Mouse (Mus musculus) bone marrow, adult 2 months (tissue): ENCODE data around the gene Zbtb2.

Experiments used
- CTCF ChIP-seq: fragments of 200-500 bp; IDR thresholded peaks from 2 replicates; pipeline ENCODE4 v1.5.1; 2011; ENCODE audit warnings: low read length, control low read depth; ENCODE audit not compliant: control insufficient read depth, insufficient read depth
- POLR2A ChIP-seq: fragments of 200-500 bp; IDR thresholded peaks from 2 replicates; pipeline ENCODE4 v1.6.1; 2011; ENCODE audit warnings: low read depth, mild to moderate bottlenecking, control low read depth, low read length, borderline replicate concordance; ENCODE audit not compliant: control insufficient read depth

DNA sequence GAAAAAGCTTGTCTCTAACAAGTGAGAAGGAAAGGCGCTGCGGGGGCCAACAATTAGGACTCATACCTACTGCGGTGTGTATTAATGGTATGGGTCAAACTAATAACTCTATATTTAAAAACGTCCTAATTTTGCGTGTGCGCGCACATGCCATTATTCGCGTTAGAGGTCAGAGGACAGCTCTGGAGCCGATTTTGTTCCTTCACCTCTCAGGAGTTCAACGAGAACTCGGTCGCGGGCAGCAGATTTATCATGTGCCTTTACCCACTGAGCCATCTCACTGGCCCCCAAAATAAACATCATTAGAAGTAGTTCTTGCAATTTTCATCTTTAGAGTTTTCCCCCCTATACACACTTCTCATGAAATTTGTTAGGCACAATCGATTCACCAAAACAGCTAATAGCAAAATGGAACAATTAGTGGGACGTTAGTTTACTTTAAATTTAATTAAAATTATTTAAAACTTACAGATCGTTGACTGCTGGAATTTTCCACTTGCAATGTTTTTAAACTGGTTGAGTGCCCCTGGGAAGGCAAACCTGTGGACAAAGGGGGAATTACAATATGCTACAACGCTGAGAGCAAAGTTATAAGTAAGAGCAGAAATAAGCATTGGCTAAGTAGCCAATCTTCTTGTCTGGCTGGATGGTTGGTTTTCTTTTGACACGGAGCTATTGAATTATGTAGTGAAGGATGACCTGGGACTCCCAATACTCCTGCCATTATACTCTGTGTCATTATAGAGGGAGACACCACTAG, 45.3 kb upstream of the Zbtb2 start:
- TF ChIP-seq POLR2A (no peak), CTCF (no peak)
